Mouse (Mus musculus) thymus, postnatal 14 days (tissue): ENCODE measurements around the gene Cyp2c66.
"Not testable (repeated sequence)": the region's sequence is repeated elsewhere in the genome, so short reads cannot be mapped to it uniquely, and the experiment has no call there.

ENCODE experiments used
- DNase-seq: peaks from one replicate; pipeline ENCODE4 v3.0.0; 2021

The Cyp2c66 gene

GRCm38 (mm10) chr19:39113644-39114043 is at the start of gene Cyp2c66:
Gene Cyp2c66, plus strand, starts transcription at chr19:39113898.
- no peak for DNase-seq

DNA sequence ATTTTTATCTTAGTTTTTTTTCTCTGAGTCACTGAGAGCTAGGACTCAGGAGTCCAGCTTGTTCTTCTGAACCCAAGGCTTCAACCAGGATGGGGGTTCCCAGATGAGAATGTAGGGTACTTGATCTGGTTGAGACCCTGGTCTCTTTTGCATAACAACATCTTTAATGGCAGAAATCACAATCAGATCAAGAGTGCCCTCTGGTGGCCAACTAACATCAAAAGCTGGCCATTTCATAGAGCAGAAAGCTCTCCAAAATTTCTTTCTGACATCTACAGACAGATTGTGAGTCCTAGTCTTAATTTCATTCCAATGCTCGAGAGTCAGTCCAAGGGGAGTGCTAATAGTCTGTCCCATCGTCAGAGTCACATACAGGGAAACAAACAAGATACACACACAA is 14.9 kb upstream of the Cyp2c66 start:
- DNase-seq, result peak; percentile 6

DNA sequence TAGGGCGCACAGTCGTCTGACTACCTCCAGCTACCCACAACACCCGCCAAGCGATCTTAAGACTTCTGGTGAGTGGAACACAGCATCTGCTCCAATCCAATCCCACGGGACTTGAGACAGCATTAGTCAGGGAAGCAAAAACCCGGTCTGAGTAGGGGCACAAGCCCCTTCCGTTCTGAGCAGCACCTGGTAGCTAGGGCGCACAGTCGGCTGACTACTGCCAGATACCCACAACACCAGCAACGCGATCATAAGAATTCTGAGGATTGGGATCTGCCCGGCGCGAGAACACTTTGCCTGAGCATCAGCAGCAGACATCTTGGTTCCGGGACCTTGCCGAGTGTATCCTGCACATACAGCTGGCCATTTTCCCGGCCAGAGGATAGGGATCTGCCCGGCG is 43.1 kb downstream of the Cyp2c66 start:
- DNase-seq, result not testable (repeated sequence)
